Mouse (Mus musculus) fat pad, adult 2 months (tissue): ENCODE measurements around the gene Doc2g.

Source experiments
- DNase-seq: peaks from one replicate; pipeline ENCODE4 v3.0.0-alpha.2; 2011; ENCODE audit warnings: low read depth, low spot score; ENCODE audit errors: extremely low read depth

The Doc2g gene

DNA sequence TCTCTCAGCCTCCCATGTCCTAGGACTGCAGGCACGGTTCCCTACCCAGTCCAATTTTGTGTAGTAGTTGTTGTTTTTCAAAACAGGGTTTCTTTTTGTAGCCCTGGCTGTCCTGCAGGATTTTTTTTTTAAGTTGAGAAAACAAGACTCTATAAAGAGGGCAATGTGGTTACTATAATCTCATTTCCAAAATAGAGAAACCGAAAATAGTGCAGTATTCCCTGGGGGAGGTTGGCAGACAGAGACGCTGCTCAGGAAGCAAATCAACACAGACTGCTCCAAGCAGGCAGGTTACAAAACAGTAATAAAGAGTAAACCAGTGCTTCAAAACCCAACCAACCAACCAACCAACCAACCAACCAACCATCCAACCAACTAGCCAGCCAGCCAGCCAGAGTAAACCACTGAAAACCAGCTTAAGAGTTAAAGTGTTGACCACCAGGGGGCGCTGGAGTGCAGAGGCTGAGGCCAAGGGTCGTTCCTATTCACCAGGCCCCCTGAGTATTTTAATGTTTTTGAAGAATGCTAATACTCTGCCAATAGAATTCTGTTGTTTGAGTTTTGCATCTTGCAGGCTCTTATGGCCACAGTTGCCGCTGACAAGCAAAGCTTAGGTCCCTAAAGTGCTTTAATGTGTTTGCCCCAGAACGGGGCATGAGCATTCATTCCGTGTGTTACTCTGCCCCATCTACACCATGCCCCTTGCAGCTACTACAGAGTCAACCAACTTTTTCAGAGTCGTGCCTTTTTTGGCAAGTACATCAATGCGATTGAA lies 48.8 kb downstream of the Doc2g start:
- DNase-seq: no peak

- DNase-seq: no peak
Measured at GRCm38 (mm10) chr19:4052516-4053030, 49.5 kb downstream of the Doc2g start.

GRCm38 (mm10) chr19:4054613-4055012 lies 51.5 kb downstream of the Doc2g start:
- DNase-seq: no peak

DNA sequence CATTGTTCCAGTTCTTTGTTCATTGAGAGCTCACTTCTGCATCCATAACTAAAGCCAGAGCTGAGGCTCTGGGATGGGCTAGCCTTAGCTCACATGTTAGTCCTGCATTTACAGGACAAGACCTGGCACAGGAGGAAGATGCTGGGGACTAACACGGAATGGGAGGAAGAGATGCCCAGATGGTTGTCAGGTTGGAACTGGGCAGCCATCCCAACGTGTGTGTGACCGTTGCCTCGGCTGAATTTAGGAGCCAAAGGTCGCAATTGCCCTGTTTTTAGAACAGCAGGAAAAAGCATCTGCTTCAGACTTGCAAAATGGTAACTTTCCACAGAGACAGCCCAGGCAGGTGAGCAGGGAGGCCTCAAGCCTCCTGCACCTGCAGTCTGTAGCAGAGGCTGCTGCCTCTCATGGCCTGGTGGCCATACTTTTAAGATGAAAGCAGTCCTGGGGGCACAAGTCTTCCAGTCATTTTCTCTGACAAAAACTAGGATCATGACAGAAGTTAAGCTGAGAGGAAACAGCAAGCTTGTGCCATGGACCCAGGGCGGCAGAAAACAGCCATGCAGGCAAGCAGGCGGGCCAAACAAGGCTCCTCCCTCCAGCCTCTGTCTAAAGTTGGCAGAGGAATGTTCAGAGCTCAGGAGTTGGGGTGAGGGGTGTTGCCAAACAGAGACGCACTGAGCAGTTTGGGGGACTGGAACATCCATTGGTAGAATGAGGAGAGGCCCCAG lies 52.3 kb downstream of the Doc2g start:
- DNase-seq: no peak

DNA sequence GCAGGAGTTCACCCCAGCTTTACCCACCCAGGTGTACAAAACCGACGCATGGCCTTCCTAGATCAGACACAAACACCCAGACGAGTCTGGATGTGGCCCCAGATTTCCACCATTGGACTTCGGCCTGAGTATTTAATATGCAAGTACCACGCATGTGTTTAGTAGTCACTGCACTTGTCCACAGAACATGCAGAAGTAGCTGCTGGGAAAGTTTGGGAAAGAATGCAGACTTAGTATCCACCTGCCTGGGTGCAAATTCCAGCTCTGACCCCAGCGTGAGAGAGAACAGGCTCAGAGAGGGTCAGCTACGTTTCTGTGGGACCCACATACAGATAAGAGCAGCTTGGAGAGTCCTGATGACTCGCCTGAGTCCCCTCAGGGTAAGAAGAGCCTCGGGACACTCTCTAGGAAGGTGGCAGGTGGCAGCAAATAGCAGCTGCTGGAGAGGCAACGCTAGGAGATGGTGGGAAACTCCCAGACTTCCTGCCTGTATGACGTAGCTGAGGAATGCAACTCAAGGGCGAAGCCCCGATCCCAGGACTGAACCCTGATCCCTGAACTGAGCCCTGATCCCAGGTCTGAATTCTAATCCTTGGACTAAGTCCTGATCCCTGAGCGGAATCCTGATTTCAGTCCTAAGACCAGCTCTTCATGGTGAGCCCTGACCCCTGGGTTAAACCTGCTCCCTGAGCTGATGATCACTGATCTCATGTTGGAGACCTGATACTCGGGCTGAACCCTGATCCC lies 53.0 kb downstream of the Doc2g start:
- no peak for DNase-seq
